Mouse (Mus musculus) ES-E14 (cell line): ENCODE data around the gene Tvp23a. TPM values are rescaled to one million over a fixed set of nuclear protein-coding genes. Genes with fewer than 3 reads are reported as not detected.
A peak's percentile ranks its signal among the peaks of the same experiment; 100 is the strongest.

ENCODE experiments used
- DNase-seq: peaks from one replicate; pipeline ENCODE4 v3.0.0-alpha.2; 2013; ENCODE audit warnings: low read depth, low spot score
- H3K27ac ChIP-seq: 2 replicates; pipeline ENCODE4 v1.5.1; 2012; ENCODE audit warnings: low read depth, mild to moderate bottlenecking, low read length, moderate library complexity, mixed read lengths; ENCODE audit not compliant: poor library complexity, insufficient read depth, severe bottlenecking
- H3K36me3 ChIP-seq: 2 replicates; pipeline ENCODE4 v1.6.1; 2012; ENCODE audit warnings: mild to moderate bottlenecking, low read length, moderate library complexity, mixed read lengths; ENCODE audit not compliant: control insufficient read depth, poor library complexity, insufficient read depth, severe bottlenecking
- H3K4me1 ChIP-seq, 2 experiments: fragments of 150-350 bp in 1 of 2; sonication (generic) in 1 of 2; 2 replicates each; pipeline ENCODE4 v1.6.1; 2012; ENCODE audit warnings: low read length in 2 of 2, mild to moderate bottlenecking in 1 of 2, mixed read lengths in 1 of 2; ENCODE audit not compliant: control insufficient read depth in 2 of 2, insufficient read depth in 2 of 2, poor library complexity in 1 of 2
- H3K4me3 ChIP-seq, 2 experiments: fragments of 150-350 bp in 1 of 2; sonication (generic) in 1 of 2; 2 replicates each; pipeline ENCODE4 v1.5.1; 2012; ENCODE audit warnings: low read length in 2 of 2, low read depth in 1 of 2, mild to moderate bottlenecking in 1 of 2, mixed read lengths in 1 of 2; ENCODE audit not compliant: insufficient read depth in 1 of 2, poor library complexity in 1 of 2, severe bottlenecking in 1 of 2
- H3K9ac ChIP-seq: 2 replicates; pipeline ENCODE4 v1.6.1; 2012; ENCODE audit warnings: low read depth, mild to moderate bottlenecking, low read length, mixed read lengths; ENCODE audit not compliant: poor library complexity, insufficient read depth, severe bottlenecking
- H3K9me3 ChIP-seq: fragments of 150-350 bp; sonication (generic); 2 replicates; pipeline ENCODE4 v1.6.1; 2012; ENCODE audit warnings: low read depth, mild to moderate bottlenecking, low read length; ENCODE audit not compliant: control insufficient read depth, insufficient read depth
- CHD2 ChIP-seq: IDR thresholded peaks from 2 replicates; pipeline ENCODE4 v1.6.1; 2014; ENCODE audit warnings: mild to moderate bottlenecking, low read depth, low read length, inconsistent platforms
- HCFC1 ChIP-seq: IDR thresholded peaks from 2 replicates; pipeline ENCODE4 v1.6.1; 2012; ENCODE audit warnings: low read length, inconsistent platforms, borderline replicate concordance; ENCODE audit not compliant: insufficient read depth
- MAFK ChIP-seq: IDR thresholded peaks from 2 replicates; pipeline ENCODE4 v1.6.1; 2014; ENCODE audit warnings: mild to moderate bottlenecking, low read depth, low read length, inconsistent platforms; ENCODE audit not compliant: insufficient read depth
- ZC3H11A ChIP-seq: IDR thresholded peaks from 2 replicates; pipeline ENCODE4 v1.6.1; 2012; ENCODE audit warnings: low read depth, mild to moderate bottlenecking, inconsistent platforms, low read length, borderline replicate concordance
- ZNF384 ChIP-seq: IDR thresholded peaks from 2 replicates; pipeline ENCODE4 v1.6.1; 2012; ENCODE audit warnings: low read depth, low read length, inconsistent platforms
- in situ Hi-C, 2 experiments: fragments of 600-800 bp; cut with MboI; formaldehyde crosslinking; loops; one replicate each; pipeline ENCODE4 v1.15.1; 2025; ENCODE audit warnings: low sequenced_read_pairs in 2 of 2, inconsistent platforms in 1 of 2; ENCODE audit not compliant: unreplicated experiment in 2 of 2
- total RNA-seq: library from RNA; depleted of rRNA; stranded (reverse); fragments of 300-350 nt; gene quantifications from 2 replicates; pipeline ENCODE4 v1.2.3, GENCODE M21; 2012

Tvp23a gene
- total RNA-seq, 1 experiment: 2.3 TPM

GRCm38 (mm10) chr16:10417723-10418259, 29.4 kb downstream of the Tvp23a start:
- no peak overlapping the region for H3K27ac ChIP-seq
- no peaks in the 10 kb centered on the region for H3K9me3 ChIP-seq
- DNase-seq: no peak
- H3K36me3 ChIP-seq: peaks cover 56% of the 10 kb centered on the region
- no peak overlapping the region for H3K4me3 ChIP-seq
- TF ChIP-seq HCFC1 (no peak), ZC3H11A (no peak), MAFK (no peak), CHD2 (no peak), ZNF384 (no peak)
- H3K4me1 ChIP-seq: peaks cover 0 to 1% of the 10 kb centered on the region in 2 experiments; a peak in 1 of 4 replicates
- H3K9ac ChIP-seq: no peak overlapping the region
- in situ Hi-C loops: loop anchor here in 1 of 2 experiments (10.0 kb wide), 2 partner anchors 97 to 367 kb away; partner anchors contain the start of genes Socs1 and Tnp2

GRCm38 (mm10) chr16:10416866-10417265, 30.3 kb downstream of the Tvp23a start:
- Histone ChIP-seq H3K27ac (no peak overlapping the region), H3K9me3 (no peaks in the 10 kb centered on the region), H3K4me1 (peaks cover 0 to 4% of the 10 kb centered on the region in 2 experiments; a peak in 1 of 4 replicates), H3K36me3 (peaks cover 50% of the 10 kb centered on the region), H3K9ac (no peak overlapping the region), H3K4me3 (no peak overlapping the region)
- no peak for TF ChIP-seq ZC3H11A
- no peak for TF ChIP-seq MAFK
- TF ChIP-seq ZNF384: no peak
- TF ChIP-seq HCFC1: no peak
- TF ChIP-seq CHD2: no peak
- peak; percentile 39 for DNase-seq
- in situ Hi-C loops: loop anchor here in 1 of 2 experiments (10.0 kb wide), 2 partner anchors 98 to 368 kb away; partner anchors contain the start of genes Socs1 and Tnp2

GRCm38 (mm10) chr16:10415976-10416375, 31.2 kb downstream of the Tvp23a start:
- H3K27ac ChIP-seq: no peak overlapping the region
- TF ChIP-seq HCFC1 (no peak), ZNF384 (no peak), CHD2 (no peak), ZC3H11A (no peak; the same call in 1 of the 2 replicates), MAFK (no peak)
- H3K4me1 ChIP-seq: peaks cover 3 to 4% of the 10 kb centered on the region in 2 experiments; a peak in 2 of 4 replicates
- no peaks in the 10 kb centered on the region for H3K9me3 ChIP-seq
- H3K4me3 ChIP-seq: no peak overlapping the region
- H3K36me3 ChIP-seq: peaks cover 41% of the 10 kb centered on the region
- in situ Hi-C loops: loop anchor here in 1 of 2 experiments (10.0 kb wide), 2 partner anchors 99 to 369 kb away; partner anchors contain the start of genes Socs1 and Tnp2
- no peak overlapping the region for H3K9ac ChIP-seq
- DNase-seq: peak; percentile 38

GRCm38 (mm10) chr16:10411764-10412746, 35.1 kb downstream of the Tvp23a start, which contains the start of gene Nubp1:
Gene Nubp1 (plus strand): TSS chr16:10411948.
- Histone ChIP-seq H3K36me3 (peaks cover 17% of the 10 kb centered on the region; the same call in 1 of the 2 replicates), H3K9me3 (no peaks in the 10 kb centered on the region), H3K27ac (peak within 1 kb of the TSS; percentile 92), H3K9ac (peak within 1 kb of the TSS; percentile 96), H3K4me3 (peak within 1 kb of the TSS; percentile 84 to 88), H3K4me1 (peaks cover 3 to 7% of the 10 kb centered on the region in 2 experiments; a peak in 2 of 4 replicates)
- in situ Hi-C loops: loop anchor here in 1 of 2 experiments (10.0 kb wide), 2 partner anchors 103 to 373 kb away; partner anchors contain the start of genes Socs1 and Tnp2
- no peak for TF ChIP-seq MAFK
- no peak for TF ChIP-seq ZNF384
- peak; percentile 77 for TF ChIP-seq HCFC1
- DNase-seq: peak; percentile 93
